ENCODE assay signal across 14 mouse cellular contexts in the genomic region with DNA sequence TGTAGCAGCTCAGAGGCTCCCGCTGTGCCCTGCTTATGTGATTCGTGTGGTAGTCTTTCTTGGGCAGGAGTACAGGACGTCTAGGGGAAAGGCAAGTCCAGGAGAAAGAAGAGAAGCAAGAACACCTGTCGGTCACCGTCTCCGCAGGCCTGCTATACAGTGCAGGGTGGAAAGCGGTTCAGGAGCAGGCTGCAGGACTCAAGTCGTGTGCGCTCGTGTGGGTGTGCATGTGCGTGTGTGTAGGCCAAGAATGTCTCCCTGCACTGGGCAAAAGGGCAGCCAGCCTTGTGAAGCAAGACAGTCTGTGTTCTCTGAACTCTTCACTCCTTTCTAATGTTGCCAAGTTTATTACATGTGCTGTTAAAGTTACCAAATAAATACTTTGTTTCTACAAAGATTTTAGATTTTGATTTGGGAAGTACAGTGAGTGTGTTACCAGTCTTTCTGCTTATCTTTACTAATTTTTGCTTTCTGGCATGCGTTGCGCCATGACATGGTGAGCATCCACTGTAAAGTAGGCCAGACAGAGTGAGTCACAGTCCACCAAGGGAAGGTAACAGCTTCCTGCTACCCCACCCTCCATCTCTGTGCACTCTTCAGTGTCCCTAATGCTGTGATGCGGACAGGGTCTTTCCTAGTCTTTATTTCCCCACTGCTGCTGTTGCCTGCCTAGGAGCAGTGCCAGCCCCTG.
DNase-seq lines count a peak whose midpoint lies in the region; ATAC-seq lines count a peak whose summit lies in the region.
"Had no signal": no experiment of that assay in that cellular context is flagged by ENCODE, and none has a peak within 500 bp of the region (broad histone marks: within the 10 kb centered on the region; RNA-seq: fewer than 3 reads in every experiment).

No protein-coding gene starts in this region.

- H3K27ac ChIP-seq in liver, embryonic 16.5 days (ENCODE audit: low read length), result 0 out of 2 replicates have a peak overlapping the region, but pooled peaks have one; percentile 32
- peak overlapping the region; percentile 43 for H3K27ac ChIP-seq in kidney, embryonic 16.5 days (ENCODE audit: low read length)
- H3K27ac ChIP-seq: heart, adult 2 months; hindbrain, embryonic 12.5 days; stomach, embryonic 15.5 days had no signal

- no peak overlapping the region for H3K9ac ChIP-seq in liver, embryonic 16.5 days (ENCODE audit: low read depth, low read length)
- no peak overlapping the region for H3K9ac ChIP-seq in kidney, embryonic 16.5 days (replicated peaks; ENCODE audit: low read length)
- H3K9ac ChIP-seq: hindbrain, embryonic 12.5 days; stomach, embryonic 15.5 days had no signal

- WGBS in liver, embryonic 16.5 days (ENCODE audit: insufficient replicate concordance), result 82% methylated on average over 14 of the region's 14 CpGs
- WGBS in kidney, embryonic 16.5 days, result 84% methylated on average over 14 of the region's 14 CpGs

- no peak for ATAC-seq in liver, embryonic 16.5 days (ENCODE audit: low read depth)
- ATAC-seq in kidney, embryonic 16.5 days (ENCODE audit: low FRiP score, low TSS enrichment), result peak; percentile 58; the same call in 1 of the 2 replicates
- ATAC-seq in cerebellum, adult (ENCODE audit: insufficient number of reproducible peaks, low FRiP score, low TSS enrichment), result no peak

- DNase-seq in adrenal gland, adult 8-10 months, result peak; percentile 42
- no peak for DNase-seq in adrenal gland, postnatal 25 days
- DNase-seq in liver, result no peak
- peak; percentile 58 for DNase-seq in adrenal gland, postnatal 14 days
- no peak for DNase-seq in testis, postnatal 14 days (ENCODE audit: low spot score)
- DNase-seq: cerebellum, postnatal 10 days; heart, adult 2 months; lung, postnatal 10 days; right cerebral cortex, adult 18-20 months had no signal

- H3K4me2 ChIP-seq in liver, embryonic 16.5 days (ENCODE audit: low read depth, low read length), result no peak overlapping the region
- H3K4me2 ChIP-seq in kidney, embryonic 16.5 days (replicated peaks; ENCODE audit: low read depth, low read length), result no peak overlapping the region
- H3K4me2 ChIP-seq: hindbrain, embryonic 12.5 days; stomach, embryonic 15.5 days had no signal

- H3K4me3 ChIP-seq in liver, embryonic 16.5 days (ENCODE audit: low read depth, low read length), result no peak overlapping the region
- no peak overlapping the region for H3K4me3 ChIP-seq in kidney, embryonic 16.5 days (ENCODE audit: low read length)
- H3K4me3 ChIP-seq: heart, adult 2 months; hindbrain, embryonic 12.5 days; stomach, embryonic 15.5 days had no signal

- H3K36me3 ChIP-seq in liver, embryonic 16.5 days (ENCODE audit: control insufficient read depth, insufficient read depth), result no peaks in the 10 kb centered on the region
- peaks cover 7% of the 10 kb centered on the region; the same call in 1 of the 2 replicates for H3K36me3 ChIP-seq in kidney, embryonic 16.5 days (ENCODE audit: insufficient read depth, low read length)
- H3K36me3 ChIP-seq: stomach, embryonic 15.5 days had no signal

- no peaks in the 10 kb centered on the region for H3K9me3 ChIP-seq in liver, embryonic 16.5 days (replicated peaks; ENCODE audit: control insufficient read depth, low read length)
- no peaks in the 10 kb centered on the region for H3K9me3 ChIP-seq in kidney, embryonic 16.5 days (ENCODE audit: low read length)
- H3K9me3 ChIP-seq: hindbrain, embryonic 12.5 days; stomach, embryonic 15.5 days had no signal

- H3K4me1 ChIP-seq in liver, embryonic 16.5 days (ENCODE audit: control insufficient read depth, low read depth, low read length), result peaks cover 9% of the 10 kb centered on the region
- peaks cover 44% of the 10 kb centered on the region for H3K4me1 ChIP-seq in kidney, embryonic 16.5 days (ENCODE audit: insufficient read depth, low read length)
- H3K4me1 ChIP-seq: stomach, embryonic 15.5 days had no signal

- no peaks in the 10 kb centered on the region for H3K27me3 ChIP-seq in liver, embryonic 16.5 days (ENCODE audit: control insufficient read depth, insufficient read depth, low read depth, low read length)
- no peaks in the 10 kb centered on the region for H3K27me3 ChIP-seq in kidney, embryonic 16.5 days (ENCODE audit: insufficient read depth, low read length)
- H3K27me3 ChIP-seq: hindbrain, embryonic 12.5 days; stomach, embryonic 15.5 days had no signal

Comparison
In these comparisons a context has a peak if more than half of its experiments do, and no peak if none do; other contexts are left out.
1. DNase-seq: peak in adrenal gland, adult 8-10 months (single experiment) and adrenal gland, postnatal 14 days (single experiment); none in adrenal gland, postnatal 25 days (single experiment), liver (single experiment) and testis, postnatal 14 days (single experiment).